Mouse (Mus musculus) gastrocnemius, postnatal 4 days (tissue): Measurements from ENCODE around the gene Gng7. TPM values are rescaled to one million over a fixed set of nuclear protein-coding genes. Genes with fewer than 3 reads are reported as not detected.

ENCODE experiments used
- DNase-seq, 2 experiments: peaks; one replicate each; pipeline ENCODE4 v3.0.0; 2021 to 2022; ENCODE audit warnings: low spot score in 2 of 2, mixed read lengths in 2 of 2
- total RNA-seq, 2 experiments: library from RNA; stranded (reverse); gene quantifications; 2 replicates each; pipeline ENCODE4 v1.2.3; 2021

The Gng7 gene
- total RNA-seq, 2 experiments from 2014 or later = 1.9 to 2.0 TPM

GRCm38 (mm10) chr10:81026857-81027256, 12.1 kb upstream of the Gng7 start:
- no peak for DNase-seq

- no peak for DNase-seq
These were observed 11.0 kb upstream of the Gng7 start, which contains the start of gene Diras1 for GRCm38 (mm10) chr10:81025639-81026275. Diras1 (minus strand) TSS chr10:81025662.

- no peak for DNase-seq
These were observed 10.4 kb upstream of the Gng7 start for GRCm38 (mm10) chr10:81025047-81025621.

- no peak for DNase-seq
These were observed 9.7 kb upstream of the Gng7 start for GRCm38 (mm10) chr10:81024346-81024937.

- no peak for DNase-seq
These were observed 8.0 kb upstream of the Gng7 start for GRCm38 (mm10) chr10:81022744-81023143.

- no peak for DNase-seq
These were observed 6.9 kb upstream of the Gng7 start for GRCm38 (mm10) chr10:81021547-81022110.

GRCm38 (mm10) chr10:81020207-81020606, 5.5 kb upstream of the Gng7 start:
- no peak for DNase-seq

GRCm38 (mm10) chr10:81019687-81020086, 4.9 kb upstream of the Gng7 start:
- no peak for DNase-seq

GRCm38 (mm10) chr10:81018326-81018725, 3.6 kb upstream of the Gng7 start:
- peak in 1 of 2 experiments; percentile 57 for DNase-seq

- DNase-seq = peak in 1 of 2 experiments; percentile 67
These were observed 1.9 kb upstream of the Gng7 start for GRCm38 (mm10) chr10:81016645-81017044.

- DNase-seq = no peak
These were observed 921 bp upstream of the Gng7 start for GRCm38 (mm10) chr10:81015666-81016065.

GRCm38 (mm10) chr10:81010851-81011250, 3.9 kb downstream of the Gng7 start:
- DNase-seq = no peak

GRCm38 (mm10) chr10:81007240-81007639, 7.5 kb downstream of the Gng7 start:
- DNase-seq = no peak

GRCm38 (mm10) chr10:81006005-81006677, 8.6 kb downstream of the Gng7 start:
- DNase-seq = no peak

GRCm38 (mm10) chr10:81001161-81001560, 13.6 kb downstream of the Gng7 start:
- no peak for DNase-seq

- DNase-seq = no peak
These were observed 14.3 kb downstream of the Gng7 start for GRCm38 (mm10) chr10:81000197-81001062.

- DNase-seq = peak; percentile 59 to 76
These were observed 15.2 kb downstream of the Gng7 start for GRCm38 (mm10) chr10:80999362-81000196.

- no peak for DNase-seq
These were observed 16.0 kb downstream of the Gng7 start for GRCm38 (mm10) chr10:80998778-80999177.

- no peak for DNase-seq
These were observed 16.7 kb downstream of the Gng7 start for GRCm38 (mm10) chr10:80998021-80998420.

GRCm38 (mm10) chr10:80997332-80997731, 17.4 kb downstream of the Gng7 start:
- no peak for DNase-seq
